Mouse (Mus musculus) embryo, embryonic 9.5 days (tissue): Measurements from ENCODE around the gene Pspn.

ENCODE experiments used
- DNase-seq: peaks from one replicate; pipeline ENCODE4 v3.0.0-alpha.2; 2017; ENCODE audit errors: extremely low spot score

Pspn gene

GRCm38 (mm10) chr17:56999968-57000609 lies at the start of gene Pspn:
TSS of gene Pspn (minus strand) at chr17:57000018.
- DNase-seq = no peak

DNA sequence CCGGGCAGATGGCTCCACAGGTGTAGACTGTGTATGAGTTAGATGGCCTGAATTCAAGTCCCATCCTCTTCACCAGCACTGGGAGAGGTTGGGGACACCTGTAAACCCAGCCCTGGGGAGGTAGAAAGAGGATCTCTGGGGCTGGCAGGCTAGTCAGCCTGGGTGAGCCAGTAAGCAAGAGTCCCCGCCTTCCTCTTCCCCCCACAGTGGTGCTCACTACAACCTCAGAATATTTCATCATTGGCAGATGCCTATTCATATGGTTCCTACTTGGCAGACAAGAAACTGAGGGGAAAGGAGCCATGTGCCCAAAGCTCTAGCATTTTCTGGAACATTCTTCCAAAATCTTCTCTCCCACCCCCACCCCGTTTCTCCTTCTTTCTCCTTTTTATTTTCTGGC lies 49.0 kb upstream of the Pspn start:
- no peak for DNase-seq

DNA sequence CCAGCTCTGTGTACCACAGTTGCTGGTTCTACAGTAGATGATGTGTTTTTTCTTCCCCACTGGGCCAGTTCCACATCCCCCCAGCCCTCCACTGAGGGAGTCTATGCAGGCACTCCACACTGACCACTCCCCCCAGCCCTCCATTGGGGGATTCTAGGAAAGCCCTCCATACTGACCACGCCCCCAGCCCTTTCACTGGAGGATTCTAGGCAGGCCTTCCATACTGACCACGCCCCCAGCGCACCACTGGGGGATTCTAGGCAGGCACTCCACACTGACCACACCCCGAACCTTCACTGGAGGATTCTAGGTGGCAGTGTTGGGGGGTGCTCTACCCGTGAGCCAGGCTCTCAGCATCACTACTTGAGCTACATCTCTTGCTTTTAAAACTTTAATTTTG lies 47.6 kb upstream of the Pspn start:
- DNase-seq = no peak

DNA sequence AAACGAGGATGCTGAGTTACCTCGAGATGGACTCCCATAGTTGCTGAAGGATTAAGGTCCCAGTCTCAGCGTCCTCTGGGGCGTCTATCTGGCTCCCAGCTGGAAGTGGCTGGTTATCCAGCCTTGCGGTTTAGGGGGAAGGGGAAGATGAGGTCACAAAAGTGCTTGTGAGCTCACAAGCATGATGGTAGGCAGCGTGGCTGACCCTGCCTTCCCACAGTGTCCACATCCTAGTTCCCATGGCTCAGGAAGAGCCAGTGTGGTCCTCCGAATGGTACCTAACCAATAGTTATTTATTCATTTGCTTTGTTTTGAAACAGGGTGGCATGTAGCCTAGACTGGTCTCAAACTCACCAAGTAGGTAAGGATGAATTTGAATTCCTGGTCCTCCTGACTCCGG lies 41.7 kb upstream of the Pspn start, which contains the start of gene Slc25a41:
Slc25a41 (minus strand) TSS at position 101 of the 400 bp plus-strand sequence.
- DNase-seq = no peak

DNA sequence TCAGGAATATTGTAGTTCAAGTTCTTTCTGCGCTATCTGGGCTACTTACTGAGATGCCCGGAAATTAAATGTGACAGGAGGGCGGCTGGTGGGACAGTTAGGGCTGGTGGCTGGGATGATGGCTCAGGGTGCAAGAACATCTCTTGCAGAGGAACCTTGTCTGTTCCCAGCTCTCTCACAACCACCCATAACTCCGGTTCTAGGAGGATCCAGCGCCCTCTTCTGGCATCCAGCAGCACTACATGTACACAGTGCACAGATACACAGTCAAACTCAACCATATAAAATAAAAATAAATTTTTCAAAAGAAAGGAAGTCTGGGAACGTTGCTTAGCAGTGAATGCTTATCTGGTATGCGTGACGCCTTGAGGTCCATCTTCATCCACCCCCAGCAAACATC lies 39.2 kb upstream of the Pspn start:
- DNase-seq = no peak

DNA sequence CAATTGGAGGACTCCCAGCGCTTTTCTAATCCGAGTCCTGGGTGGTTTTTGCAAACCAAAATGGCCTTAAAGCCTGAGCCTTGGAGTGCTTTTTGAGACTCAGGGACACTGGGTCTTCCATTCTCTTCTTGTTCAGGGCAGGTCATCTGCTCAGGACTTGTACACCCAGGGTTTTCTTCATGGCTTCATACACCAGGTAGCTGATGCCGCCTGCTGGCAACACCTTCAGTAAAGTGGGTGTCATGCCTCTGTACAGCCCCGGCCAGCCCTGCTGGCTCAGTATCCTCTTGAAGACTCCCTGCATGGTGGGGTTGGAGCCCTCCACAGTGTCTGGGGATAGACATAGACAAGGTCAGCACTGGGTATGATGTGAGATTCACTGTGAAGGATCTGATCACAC lies 33.0 kb upstream of the Pspn start:
- no peak for DNase-seq

DNA sequence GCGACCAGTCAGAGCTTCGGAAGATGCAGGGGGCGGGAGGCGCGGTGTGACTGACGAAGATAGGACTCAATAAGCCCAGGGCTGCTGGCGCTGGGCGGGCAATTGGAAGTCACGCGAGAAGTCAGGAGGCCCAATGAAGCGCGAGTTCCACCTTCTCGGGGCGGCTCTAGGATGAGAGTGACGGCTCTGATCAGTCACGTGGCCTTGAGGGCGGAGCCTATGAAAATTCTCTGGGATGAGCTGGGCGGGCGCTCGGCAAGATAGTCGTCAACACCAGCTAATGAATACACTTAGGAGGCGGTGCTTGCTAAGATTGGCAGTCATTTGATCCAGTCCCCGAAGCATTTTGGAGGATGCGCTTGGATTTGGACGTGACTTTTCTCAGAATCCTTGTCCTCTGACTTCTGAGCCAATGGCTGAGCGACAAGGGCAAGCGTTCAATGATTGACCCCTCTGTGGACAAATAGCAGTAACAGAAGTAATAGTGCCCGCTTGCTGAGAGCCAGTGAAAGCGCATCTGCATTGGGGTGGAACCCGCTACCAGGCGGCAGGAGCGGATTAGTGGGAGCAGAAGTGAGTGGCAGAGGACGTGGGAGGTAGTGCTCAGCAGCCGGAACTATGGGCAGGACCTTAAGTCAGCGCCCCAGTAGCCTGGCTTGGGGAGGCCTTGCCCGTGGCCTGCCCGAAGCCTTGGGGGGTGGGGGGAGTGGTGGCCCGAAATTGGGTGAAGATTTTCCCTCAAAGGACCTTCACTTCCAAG lies 32.0 kb upstream of the Pspn start:
- DNase-seq = peak; percentile 99

DNA sequence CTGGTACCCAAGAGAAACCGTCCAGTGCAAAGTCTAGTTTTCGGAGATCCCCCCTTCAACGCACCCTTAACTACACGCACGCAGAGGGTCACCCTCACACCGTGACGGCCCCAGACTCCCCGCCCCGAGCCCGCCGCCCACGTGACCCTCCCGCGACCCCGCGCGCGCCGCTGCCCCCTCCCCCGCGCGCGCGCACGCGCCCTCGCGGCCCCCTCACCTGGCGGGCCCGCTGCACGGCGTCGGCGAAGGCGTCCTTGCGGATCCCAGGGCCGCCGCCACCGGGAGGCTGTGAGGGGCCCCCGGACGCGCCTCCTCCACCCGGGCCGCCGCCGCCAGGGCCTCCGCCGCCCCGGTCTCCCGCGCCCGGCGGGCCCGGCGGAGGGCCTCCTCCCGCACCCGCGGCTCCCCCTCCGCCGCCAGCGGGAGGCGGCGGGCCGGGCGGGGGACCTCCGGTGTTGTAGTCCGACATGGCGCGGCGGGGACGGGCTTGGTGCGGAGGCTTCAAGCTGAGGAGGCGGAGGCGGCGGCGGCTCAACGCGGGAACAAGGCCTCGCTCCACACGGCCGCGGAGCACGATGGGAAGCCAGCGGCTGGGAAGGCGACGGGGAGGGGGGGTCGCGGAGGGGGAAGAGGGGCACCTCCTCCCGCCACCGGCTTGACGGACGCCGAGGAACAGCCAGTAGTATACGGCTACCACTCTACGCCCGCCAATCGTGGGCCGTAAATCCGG lies 31.3 kb upstream of the Pspn start, which contains the start of gene Khsrp:
Khsrp (minus strand) TSS at position 592 of the 730 bp plus-strand sequence.
- peak; percentile 65 for DNase-seq

GRCm38 (mm10) chr17:57029691-57030090 lies 29.9 kb upstream of the Pspn start:
- DNase-seq = no peak

GRCm38 (mm10) chr17:57027471-57027870 lies 27.7 kb upstream of the Pspn start:
- no peak for DNase-seq

DNA sequence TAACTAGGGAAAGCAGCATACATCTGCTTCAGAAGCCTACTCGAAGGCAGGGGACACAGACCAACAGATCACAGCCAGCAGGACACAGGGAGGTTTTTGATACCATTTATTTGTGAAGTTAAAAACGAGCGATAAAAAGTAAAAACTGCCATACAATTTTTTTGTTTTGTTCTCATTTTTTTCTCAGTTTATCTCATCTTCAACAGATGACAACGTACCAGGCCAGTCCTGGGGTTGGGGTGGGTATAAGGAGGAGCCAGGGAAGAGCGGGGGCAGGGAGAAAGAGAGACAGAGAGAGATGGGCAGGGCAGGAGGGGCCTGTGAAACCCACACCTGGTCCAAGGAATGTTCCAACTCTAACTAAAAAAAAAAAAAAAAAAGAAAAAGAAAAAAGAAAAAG lies 21.1 kb upstream of the Pspn start:
- DNase-seq = no peak

- DNase-seq = no peak
Measured at GRCm38 (mm10) chr17:57019693-57020092, 19.9 kb upstream of the Pspn start.

GRCm38 (mm10) chr17:57012245-57012795 lies 12.5 kb upstream of the Pspn start:
- no peak for DNase-seq

GRCm38 (mm10) chr17:57011236-57012141 lies 11.7 kb upstream of the Pspn start, which contains the start of the genes Gtf2f1 and Gm17949:
TSS of gene Gtf2f1 (minus strand) at chr17:57011288.
TSS of gene Gm17949 (plus strand) at chr17:57011469.
- peak; percentile 98 for DNase-seq

GRCm38 (mm10) chr17:57010911-57011235 lies 11.1 kb upstream of the Pspn start:
- no peak for DNase-seq

GRCm38 (mm10) chr17:57007137-57007905 lies 7.5 kb upstream of the Pspn start:
- no peak for DNase-seq

GRCm38 (mm10) chr17:57003994-57004393 lies 4.2 kb upstream of the Pspn start:
- no peak for DNase-seq

- no peak for DNase-seq
Measured at GRCm38 (mm10) chr17:57001228-57001627, 1.4 kb upstream of the Pspn start.

DNA sequence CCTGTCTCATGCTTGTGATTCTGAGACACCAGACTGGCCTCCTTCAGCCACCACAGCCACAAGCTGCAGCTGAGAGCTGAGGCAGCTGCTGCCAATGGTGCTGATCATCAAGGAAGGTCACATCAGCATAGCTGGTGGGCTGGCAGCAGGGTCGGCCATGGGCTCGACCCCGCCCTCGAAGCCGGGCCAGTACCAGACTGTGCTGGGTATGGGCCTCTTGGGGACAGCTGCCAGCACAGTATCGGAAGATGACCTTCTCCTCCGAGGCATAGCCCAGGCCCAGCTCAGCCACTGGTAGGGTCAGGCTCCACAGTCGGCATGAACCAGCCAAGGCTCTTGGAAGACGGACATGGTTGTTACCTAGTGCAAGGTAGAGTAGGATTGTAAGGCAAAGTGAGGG lies 404 bp downstream of the Pspn start:
- DNase-seq = no peak

DNA sequence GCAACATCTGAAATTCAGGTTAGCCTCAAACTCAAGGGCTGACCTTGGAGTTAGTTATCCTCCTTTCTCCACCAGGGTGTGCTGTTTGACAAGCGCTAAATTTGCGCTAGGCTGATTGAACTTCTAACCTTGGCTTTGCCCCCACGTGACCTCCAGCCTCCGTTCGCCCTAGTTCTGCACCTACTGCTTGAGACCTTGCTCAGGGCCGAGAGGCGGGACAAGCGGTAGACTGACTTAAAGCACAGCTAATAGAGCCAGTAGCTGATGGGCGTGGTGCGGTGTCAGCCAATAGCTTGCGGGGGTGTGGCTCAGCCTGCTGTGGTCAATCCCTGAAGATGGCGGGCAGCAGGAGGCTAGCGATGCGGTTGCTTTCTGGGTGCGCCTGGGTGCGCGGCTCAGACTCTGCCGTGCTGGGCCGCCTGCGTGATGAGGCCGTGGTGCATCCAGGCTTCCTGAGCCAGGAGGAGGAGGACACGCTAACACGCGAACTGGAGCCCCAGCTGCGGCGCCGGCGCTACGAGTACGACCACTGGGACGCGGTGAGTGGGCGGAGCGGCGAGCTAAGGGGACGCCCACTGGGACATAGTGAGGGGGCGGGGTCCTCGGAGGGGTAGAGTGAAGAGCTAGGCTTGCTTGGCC lies 2.7 kb downstream of the Pspn start, which contains the start of gene Alkbh7:
Alkbh7 (plus strand) TSS at position 311 of the 639 bp plus-strand sequence.
- DNase-seq = peak; percentile 95
